ENCODE assay signal across 26 mouse cellular contexts in genomic region chr13:31572806-31573508, GRCm38 (mm10). TPM values are rescaled to one million over a fixed set of nuclear protein-coding genes. Genes with fewer than 3 reads are reported as not detected.
DNase-seq lines count a peak whose midpoint lies in the region; ATAC-seq and TF ChIP-seq lines count a peak whose summit lies in the region.
"Had no signal": no experiment of that assay in that cellular context is flagged by ENCODE, and none has a peak within 500 bp of the region (broad histone marks: within the 10 kb centered on the region; RNA-seq: fewer than 3 reads in every experiment).

No protein-coding gene starts in this region.

- no peaks in the 10 kb centered on the region for H3K9me3 ChIP-seq in CH12.LX (replicated peaks; ENCODE audit: low read length)
- no peaks in the 10 kb centered on the region for H3K9me3 ChIP-seq in stomach, embryonic 14.5 days (ENCODE audit: control insufficient read depth, low read depth, low read length)
- H3K9me3 ChIP-seq in stomach, postnatal 0 days (ENCODE audit: control insufficient read depth, low read length), result no peaks in the 10 kb centered on the region
- H3K9me3 ChIP-seq: embryonic facial prominence, embryonic 10.5 days; embryonic facial prominence, embryonic 12.5 days; forebrain, embryonic 13.5 days; forebrain, embryonic 15.5 days; G1E had no signal

- H3K27me3 ChIP-seq in CH12.LX (replicated peaks), result no peaks in the 10 kb centered on the region
- H3K27me3 ChIP-seq in stomach, embryonic 14.5 days (ENCODE audit: control insufficient read depth, insufficient read depth, low read length), result no peaks in the 10 kb centered on the region
- no peaks in the 10 kb centered on the region for H3K27me3 ChIP-seq in stomach, postnatal 0 days (ENCODE audit: control insufficient read depth, insufficient read depth, low read length)
- H3K27me3 ChIP-seq: forebrain, embryonic 13.5 days; forebrain, embryonic 15.5 days; Patski had no signal

- WGBS in stomach, embryonic 14.5 days, result 80% methylated on average over 10 of the region's 10 CpGs
- 63% methylated on average over 10 of the region's 10 CpGs for WGBS in stomach, postnatal 0 days

- no peak overlapping the region for H3K4me2 ChIP-seq in CH12.LX (ENCODE audit: insufficient read depth, low read depth, poor library complexity, severe bottlenecking)
- H3K4me2 ChIP-seq in stomach, embryonic 14.5 days (replicated peaks; ENCODE audit: low read depth, low read length), result no peak overlapping the region
- H3K4me2 ChIP-seq in stomach, postnatal 0 days (replicated peaks; ENCODE audit: low read depth), result no peak overlapping the region
- H3K4me2 ChIP-seq: embryonic facial prominence, embryonic 12.5 days; forebrain, embryonic 13.5 days; forebrain, embryonic 15.5 days had no signal

- in situ Hi-C loops in CH12.LX (cut with MboI; ENCODE audit: low pct_ligation_motif_present, low pct_unique_long_range_greater_than_20kb, low sequenced_read_pairs), result no loop called here

- no peak for TF ChIP-seq POLR2A in CH12.LX (IDR thresholded peaks at IDR 0.05; ENCODE audit: low read depth, low read length)

- TF ChIP-seq CTCF in CH12.LX (conservative IDR thresholded peaks at IDR 0.05 in 1 of 2, IDR thresholded peaks at IDR 0.05 in 1 of 2; ENCODE audit: low read depth in 2 of 2, low read length in 2 of 2), result no peak
- TF ChIP-seq CTCF in stomach, postnatal 0 days (IDR thresholded peaks at IDR 0.05; ENCODE audit: low read depth), result no peak

- dilution Hi-C loops in CH12.LX (cut with MboI; ENCODE audit: extremely low pct_ligation_motif_present, extremely low pct_unique_long_range_greater_than_20kb, low sequenced_read_pairs), result no loop called here

- ATAC-seq in stomach, embryonic 14.5 days (ENCODE audit: insufficient number of reproducible peaks, insufficient read depth, low FRiP score, low read depth), result peak; percentile 37; the same call in 1 of the 2 replicates
- ATAC-seq in stomach, postnatal 0 days (ENCODE audit: low FRiP score, low TSS enrichment), result peak; percentile 51
- ATAC-seq: activated CD4-positive, CD25-positive, alpha-beta regulatory T cell, adult 4 months; forebrain, embryonic 13.5 days; forebrain, embryonic 15.5 days; Patski had no signal

- TF ChIP-seq RAD21 in CH12.LX (IDR thresholded peaks at IDR 0.05; ENCODE audit: low read depth, low read length), result no peak

- TF ChIP-seq EP300 in CH12.LX (IDR thresholded peaks at IDR 0.05; ENCODE audit: low read length), result no peak
- no peak for TF ChIP-seq EP300 in stomach, postnatal 0 days (optimal IDR thresholded peaks at IDR 0.05)

- no peak overlapping the region for H3K27ac ChIP-seq in CH12.LX (ENCODE audit: insufficient read depth, low read depth)
- H3K27ac ChIP-seq in stomach, embryonic 14.5 days (ENCODE audit: low read length), result no peak overlapping the region
- H3K27ac ChIP-seq in stomach, postnatal 0 days (replicated peaks), result peak overlapping the region; percentile 40; the same call in 1 of the 2 replicates
- H3K27ac ChIP-seq: embryonic facial prominence, embryonic 10.5 days; embryonic facial prominence, embryonic 12.5 days; forebrain, embryonic 13.5 days; forebrain, embryonic 15.5 days had no signal

- no peaks in the 10 kb centered on the region for H3K36me3 ChIP-seq in CH12.LX (replicated peaks in 1 of 2; ENCODE audit: control insufficient read depth in 1 of 2, insufficient read depth in 1 of 2, low read length in 1 of 2)
- H3K36me3 ChIP-seq in stomach, embryonic 14.5 days (ENCODE audit: control insufficient read depth, insufficient read depth, low read length), result no peaks in the 10 kb centered on the region
- H3K36me3 ChIP-seq in stomach, postnatal 0 days (ENCODE audit: control insufficient read depth, insufficient read depth, low read length), result no peaks in the 10 kb centered on the region
- H3K36me3 ChIP-seq: embryonic facial prominence, embryonic 10.5 days; embryonic facial prominence, embryonic 12.5 days; forebrain, embryonic 15.5 days; G1E had no signal

- no peak overlapping the region for H3K9ac ChIP-seq in CH12.LX (ENCODE audit: insufficient read depth, low read depth)
- no peak overlapping the region for H3K9ac ChIP-seq in stomach, embryonic 14.5 days (replicated peaks; ENCODE audit: low read depth, low read length)
- H3K9ac ChIP-seq in stomach, postnatal 0 days (ENCODE audit: low read length), result no peak overlapping the region
- H3K9ac ChIP-seq: embryonic facial prominence, embryonic 12.5 days; forebrain, embryonic 13.5 days; forebrain, embryonic 15.5 days had no signal

- no peak overlapping the region for H3K4me3 ChIP-seq in CH12.LX (replicated peaks in 1 of 3; ENCODE audit: low read depth in 2 of 3, low read length in 2 of 3, poor library complexity in 1 of 3)
- no peak overlapping the region for H3K4me3 ChIP-seq in stomach, embryonic 14.5 days (ENCODE audit: low read depth, low read length)
- no peak overlapping the region for H3K4me3 ChIP-seq in stomach, postnatal 0 days (ENCODE audit: low read depth, low read length)
- H3K4me3 ChIP-seq: embryonic facial prominence, embryonic 10.5 days; embryonic facial prominence, embryonic 12.5 days; forebrain, embryonic 13.5 days; forebrain, embryonic 15.5 days had no signal

- H3K79me2 ChIP-seq in CH12.LX (replicated peaks; ENCODE audit: control insufficient read depth, extremely low read depth, insufficient read depth, poor library complexity, severe bottlenecking), result no peaks in the 10 kb centered on the region

- peak; percentile 27 for DNase-seq in urinary bladder, adult 2 months (ENCODE audit: low spot score)
- no peak for DNase-seq in urinary bladder, postnatal 10 days (ENCODE audit: low spot score)
- no peak for DNase-seq in CH12.LX (ENCODE audit: extremely low read depth)
- peak; percentile 31 for DNase-seq in stomach, postnatal 0 days (ENCODE audit: low spot score)
- no peak for DNase-seq in retina, postnatal 1 day
- no peak for DNase-seq in left cerebral cortex, adult 9 months (ENCODE audit: low spot score in 2 of 2)
- DNase-seq: adrenal gland, adult 8-10 months; adrenal gland, postnatal 14 days; adrenal gland, postnatal 36 days; cerebellum, adult 11-12 months; cerebellum, adult 2 months; cerebellum, adult 9-10 months; cerebellum, postnatal 10 days; cerebellum, postnatal 25 days had no signal

- H3K4me1 ChIP-seq in CH12.LX (ENCODE audit: control insufficient read depth in 1 of 2, insufficient read depth in 2 of 2), result peaks cover 0 to 1% of the 10 kb centered on the region in 2 experiments; a peak in 1 of 4 replicates
- H3K4me1 ChIP-seq in stomach, embryonic 14.5 days (ENCODE audit: control insufficient read depth, insufficient read depth, low read length), result no peaks in the 10 kb centered on the region
- no peaks in the 10 kb centered on the region for H3K4me1 ChIP-seq in stomach, postnatal 0 days (replicated peaks; ENCODE audit: control insufficient read depth, insufficient read depth)

TF ChIP-seq in CH12.LX, 34 proteins besides CTCF, POLR2A, EP300 and RAD21:
- TF ChIP-seq BHLHE40 (IDR thresholded peaks at IDR 0.05; ENCODE audit: low read depth, low read length) (peak; percentile 21; the same call in 1 of the 2 replicates), PAX5 (IDR thresholded peaks at IDR 0.05; ENCODE audit: low read length) (no peak), NELFE (IDR thresholded peaks at IDR 0.05; ENCODE audit: low read depth, low read length) (no peak)

RNA-seq across cellular contexts. Expression of gene A530084C06Rik, which starts 13.8 kb away (rescaled TPM):
- 0.96 and 1.1 TPM in 2 replicates for polyA plus RNA-seq in urinary bladder, adult 2 months (2012; rRNA removed)
- total RNA-seq in CH12.LX (2012; rRNA removed) (not detected in 2 replicates), CH12.LX (2014; rRNA removed) (not detected in 2 replicates)
- polyA plus RNA-seq in CH12.LX (2012; ENCODE audit: insufficient read length, low read depth), result not detected in 2 replicates
- polyA plus RNA-seq in stomach, embryonic 14.5 days (2014; fragmentation: Nextera tagmentation; extraction: Ambion mirVana), result not detected in 2 replicates
- polyA plus RNA-seq in stomach, postnatal 0 days (2015; fragmentation: Nextera tagmentation; extraction: Ambion mirVana), result not detected in 2 replicates
- total RNA-seq: adrenal gland, adult 18-20 months; adrenal gland, adult 8-10 months; adrenal gland, postnatal 14 days; adrenal gland, postnatal 36 days; G1E had no signal
- polyA plus RNA-seq: activated CD4-positive, CD25-positive, alpha-beta regulatory T cell, adult 4 months; C2C12; embryonic facial prominence, embryonic 10.5 days; embryonic facial prominence, embryonic 12.5 days; embryonic facial prominence, embryonic 14.5 days; forebrain, embryonic 11.5 days; forebrain, embryonic 13.5 days; forebrain, embryonic 15.5 days; G1E; Patski had no signal

RNA-seq across cellular contexts. Expression of gene Foxq1, which starts 17.0 kb away (rescaled TPM):
- polyA plus RNA-seq in urinary bladder, adult 2 months (2012; rRNA removed), result 118 and 159 TPM in 2 replicates
- total RNA-seq in CH12.LX (2012; rRNA removed) (not detected in 2 replicates), CH12.LX (2014; rRNA removed) (not detected in 2 replicates)
- polyA plus RNA-seq in CH12.LX (2012; ENCODE audit: insufficient read length, low read depth), result not detected in 2 replicates
- polyA plus RNA-seq in stomach, embryonic 14.5 days (2014; fragmentation: Nextera tagmentation; extraction: Ambion mirVana), result 16.7 and 20.9 TPM in 2 replicates
- polyA plus RNA-seq in stomach, postnatal 0 days (2015; fragmentation: Nextera tagmentation; extraction: Ambion mirVana), result 35.7 and 47.1 TPM in 2 replicates
- polyA plus RNA-seq: activated CD4-positive, CD25-positive, alpha-beta regulatory T cell, adult 4 months; G1E had no signal

RNA-seq across cellular contexts. Expression of gene Foxf2, which starts 52.7 kb away (rescaled TPM):
- polyA plus RNA-seq in urinary bladder, adult 2 months (2012; rRNA removed), result 14.1 and 15.0 TPM in 2 replicates
- total RNA-seq in CH12.LX (2012; rRNA removed), result not detected in 2 replicates
- total RNA-seq in CH12.LX (2014; rRNA removed), result not detected in 2 replicates
- polyA plus RNA-seq in CH12.LX (2012; ENCODE audit: insufficient read length, low read depth), result not detected in 2 replicates
- 21.3 and 21.9 TPM in 2 replicates for polyA plus RNA-seq in stomach, embryonic 14.5 days (2014; fragmentation: Nextera tagmentation; extraction: Ambion mirVana)
- polyA plus RNA-seq in stomach, postnatal 0 days (2015; fragmentation: Nextera tagmentation; extraction: Ambion mirVana), result 10.0 and 12.5 TPM in 2 replicates
- total RNA-seq: adrenal gland, adult 8-10 months; adrenal gland, postnatal 14 days; adrenal gland, postnatal 36 days had no signal
- polyA plus RNA-seq: activated CD4-positive, CD25-positive, alpha-beta regulatory T cell, adult 4 months; G1E had no signal

Comparison
In these comparisons a context has a peak if more than half of its experiments do, and no peak if none do; other contexts are left out.
1. DNase-seq: peak in urinary bladder, adult 2 months (single experiment) and stomach, postnatal 0 days (single experiment); none in urinary bladder, postnatal 10 days (single experiment), CH12.LX (single experiment), retina, postnatal 1 day (single experiment) and left cerebral cortex, adult 9 months (0 of 2).
2. RNA of gene Foxq1, which starts 17.0 kb away (polyA plus RNA-seq): 118 to 159 TPM in urinary bladder, adult 2 months, 35.7 to 47.1 TPM in stomach, postnatal 0 days and 16.7 to 20.9 TPM in stomach, embryonic 14.5 days; not detected in CH12.LX; every median in the first group is over 10 times any median in the second.
3. RNA of gene Foxf2, which starts 52.7 kb away (polyA plus RNA-seq): 21.3 to 21.9 TPM in stomach, embryonic 14.5 days, 14.1 to 15.0 TPM in urinary bladder, adult 2 months and 10.0 to 12.5 TPM in stomach, postnatal 0 days; not detected in CH12.LX; every median in the first group is over 10 times any median in the second.